Mouse (Mus musculus) midbrain, embryonic 12.5 days (tissue): ENCODE measurements around the gene Tia1. TPM values are rescaled to one million over a fixed set of nuclear protein-coding genes. Genes with fewer than 3 reads are reported as not detected.
A peak's percentile ranks its signal among the peaks of the same experiment; 100 is the strongest.

ENCODE experiments used
- ATAC-seq: fragments of 200-750 bp; cut with Nextera tagmentation; 2 replicates; pipeline ENCODE4 v1.8.0; 2017; ENCODE audit warnings: low read depth, moderate TSS enrichment, moderate library complexity; ENCODE audit not compliant: low FRiP score
- H3K27ac ChIP-seq: fragments of 300-500 bp; sonication (generic); replicated peaks from 2 replicates; pipeline ENCODE4 v1.5.1; 2016; ENCODE audit warnings: mild to moderate bottlenecking
- H3K27me3 ChIP-seq: fragments of 300-500 bp; sonication (generic); 2 replicates; pipeline ENCODE4 v1.6.1; 2016; ENCODE audit warnings: mild to moderate bottlenecking
- H3K36me3 ChIP-seq: fragments of 300-500 bp; sonication (generic); 2 replicates; pipeline ENCODE4 v1.6.1; 2016
- H3K4me1 ChIP-seq: fragments of 300-500 bp; sonication (generic); 2 replicates; pipeline ENCODE4 v1.6.1; 2016
- H3K4me2 ChIP-seq: fragments of 300-500 bp; sonication (generic); replicated peaks from 2 replicates; pipeline ENCODE4 v1.6.1; 2016; ENCODE audit warnings: mild to moderate bottlenecking, moderate library complexity
- H3K4me3 ChIP-seq: fragments of 300-500 bp; sonication (generic); 2 replicates; pipeline ENCODE4 v1.5.1; 2016; ENCODE audit warnings: mild to moderate bottlenecking
- H3K9ac ChIP-seq: fragments of 300-500 bp; sonication (generic); replicated peaks from 2 replicates; pipeline ENCODE4 v1.6.1; 2016; ENCODE audit warnings: mild to moderate bottlenecking, moderate library complexity
- H3K9me3 ChIP-seq: fragments of 300-500 bp; sonication (generic); 2 replicates; pipeline ENCODE4 v1.6.1; 2016; ENCODE audit warnings: mild to moderate bottlenecking
- WGBS: fragments of 180-500 bp; shearing (Covaris S2); methylation state at CpG from one replicate; pipeline ENCODE4 v1.1.7; 2016; 5-methylcytosine and 5-hydroxymethylcytosine counted together
- polyA plus RNA-seq: library from polyadenylated mRNA; unstranded; fragments of >200 nt; fragmentation: Nextera tagmentation; extraction: Ambion mirVana; gene quantifications from 2 replicates; pipeline ENCODE4 v1.2.1, GENCODE M21; 2016

Tia1 gene
- polyA plus RNA-seq, 1 experiment from 2014 or later = 356 TPM

DNA sequence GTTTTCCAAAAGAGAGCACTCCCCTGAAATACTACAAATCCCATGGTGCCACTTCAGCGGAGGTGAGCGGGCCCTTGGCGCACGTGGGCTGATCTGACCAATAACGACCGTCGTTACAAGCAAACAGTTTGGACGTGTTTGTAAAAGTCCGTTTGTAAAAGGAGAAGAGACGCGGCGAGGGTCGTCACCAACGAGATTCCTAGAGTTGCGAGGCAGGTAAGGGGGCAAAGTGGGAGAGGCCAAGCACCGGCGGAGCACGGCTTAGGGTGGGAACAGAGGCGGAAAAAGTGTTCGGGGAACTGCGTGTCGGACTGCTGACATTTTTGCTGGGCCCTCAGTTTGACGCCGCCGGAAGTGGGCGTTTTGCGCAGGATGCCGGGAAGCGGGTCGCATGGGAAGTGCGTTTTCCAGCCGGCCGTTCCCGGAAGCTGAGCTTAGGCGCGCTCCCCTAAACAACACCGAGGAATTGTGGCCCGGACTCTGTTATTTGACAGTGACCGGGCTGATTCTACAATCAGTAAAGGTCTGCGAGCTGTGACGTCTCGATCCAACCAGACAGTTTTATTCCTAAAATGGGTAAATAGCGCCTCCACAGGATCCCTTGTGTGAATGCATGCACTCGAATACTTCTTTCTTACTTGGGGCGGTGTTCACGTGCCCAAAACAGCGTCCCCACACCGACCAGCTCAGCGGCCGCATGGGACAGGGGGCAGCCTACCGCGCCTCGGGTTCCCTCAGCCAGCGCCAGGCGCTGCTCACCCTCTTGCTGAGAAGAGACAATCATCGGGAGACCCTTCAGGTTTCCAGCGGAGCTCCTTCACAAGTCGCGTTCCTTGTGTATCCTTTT lies 34.5 kb downstream of the Tia1 start, which contains the start of gene C87436:
Gene C87436, plus strand, starts transcription at position 103 of the 847 bp plus-strand sequence.
- Histone ChIP-seq H3K9me3 (no peaks in the 10 kb centered on the region), H3K4me1 (peaks cover 9% of the 10 kb centered on the region; the same call in 1 of the 2 replicates), H3K27me3 (no peaks in the 10 kb centered on the region), H3K27ac (peak within 1 kb of the TSS; percentile 88), H3K36me3 (peaks cover 40% of the 10 kb centered on the region), H3K9ac (peak within 1 kb of the TSS; percentile 76), H3K4me2 (peak within 1 kb of the TSS; percentile 81), H3K4me3 (peak within 1 kb of the TSS; percentile 85)
- ATAC-seq = peak; percentile 94
- WGBS = under 1% methylated on average over 59 of the region's 59 CpGs

DNA sequence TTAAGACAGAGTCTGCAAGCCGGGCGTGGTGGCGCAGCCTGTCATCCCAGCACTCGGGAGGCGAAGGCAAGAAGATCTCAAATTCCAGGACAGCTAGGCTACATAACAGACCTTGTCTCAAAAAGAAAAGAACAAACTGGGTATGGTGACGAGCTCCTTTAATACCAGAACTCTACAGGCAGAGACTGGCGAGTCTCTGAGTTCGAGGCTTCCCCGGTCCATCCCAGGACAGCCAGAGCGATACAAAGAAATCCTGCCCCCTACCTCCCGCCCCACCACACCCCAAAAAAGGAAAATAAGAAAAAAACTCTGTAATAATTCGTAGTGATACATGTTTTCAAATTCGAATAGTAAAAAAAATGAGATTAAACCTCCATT lies 35.1 kb downstream of the Tia1 start:
- H3K4me1 ChIP-seq = peaks cover 9% of the 10 kb centered on the region; the same call in 1 of the 2 replicates
- H3K9me3 ChIP-seq = no peaks in the 10 kb centered on the region
- H3K36me3 ChIP-seq = peaks cover 40% of the 10 kb centered on the region
- H3K27me3 ChIP-seq = no peaks in the 10 kb centered on the region
- no peak for ATAC-seq
- H3K4me2 ChIP-seq = peak overlapping the region; percentile 81
- H3K9ac ChIP-seq = peak overlapping the region; percentile 76
- H3K27ac ChIP-seq = peak overlapping the region; percentile 88
- peak overlapping the region; percentile 85 for H3K4me3 ChIP-seq
- WGBS = 5% methylated on average over 13 of the region's 13 CpGs

DNA sequence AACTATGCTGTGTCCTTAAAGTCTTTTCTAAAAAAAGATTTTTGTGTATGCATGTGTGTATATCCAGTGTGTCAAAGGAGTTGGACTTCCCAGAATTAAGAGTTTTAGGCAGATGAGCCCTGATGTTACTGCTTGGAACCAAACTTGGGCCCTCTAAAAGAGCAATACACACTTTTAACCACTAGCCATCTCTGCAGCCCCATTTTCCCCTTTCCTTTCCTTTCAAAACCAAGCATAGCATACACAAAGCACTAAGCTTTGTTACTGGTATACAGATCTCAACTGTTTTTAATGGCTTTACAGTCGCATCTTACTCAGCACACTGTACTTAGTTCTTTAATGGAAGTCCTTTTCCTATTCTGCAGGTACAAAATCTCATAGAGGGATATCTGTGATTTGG lies 35.5 kb downstream of the Tia1 start:
- peak overlapping the region; percentile 85 for H3K4me3 ChIP-seq
- peaks cover 40% of the 10 kb centered on the region for H3K36me3 ChIP-seq
- H3K27ac ChIP-seq = no peak overlapping the region
- H3K9me3 ChIP-seq = no peaks in the 10 kb centered on the region
- ATAC-seq = no peak
- WGBS = 93% methylated on average over 1 of the region's 1 CpGs
- peak overlapping the region; percentile 81 for H3K4me2 ChIP-seq
- no peaks in the 10 kb centered on the region for H3K27me3 ChIP-seq
- H3K9ac ChIP-seq = peak overlapping the region; percentile 76; the same call in 1 of the 2 replicates
- peaks cover 9% of the 10 kb centered on the region; the same call in 1 of the 2 replicates for H3K4me1 ChIP-seq

DNA sequence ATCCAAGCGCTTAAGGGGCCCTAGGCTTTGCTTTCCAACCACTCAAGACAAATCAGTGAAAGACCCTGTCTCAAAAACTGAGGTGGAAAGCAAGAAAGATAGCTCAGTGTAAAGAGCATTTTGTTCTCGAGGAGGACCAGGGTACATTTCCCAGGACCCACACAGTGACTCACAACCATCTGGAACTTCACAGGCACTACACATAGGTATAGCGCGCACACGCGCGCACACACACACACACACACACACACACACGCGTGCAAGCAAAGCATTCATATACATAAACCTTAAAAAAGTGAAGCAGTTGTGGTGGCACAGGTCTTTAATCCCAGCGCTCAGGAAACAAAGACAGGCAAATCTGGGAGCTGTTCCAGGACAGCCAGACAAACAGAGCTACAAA lies 37.6 kb downstream of the Tia1 start:
- Histone ChIP-seq H3K4me2 (no peak overlapping the region), H3K4me1 (peaks cover 9% of the 10 kb centered on the region; the same call in 1 of the 2 replicates), H3K4me3 (no peak overlapping the region), H3K27ac (no peak overlapping the region), H3K27me3 (no peaks in the 10 kb centered on the region), H3K9ac (no peak overlapping the region), H3K9me3 (no peaks in the 10 kb centered on the region), H3K36me3 (peaks cover 35% of the 10 kb centered on the region)
- WGBS = 94% methylated on average over 10 of the region's 10 CpGs
- ATAC-seq = no peak

DNA sequence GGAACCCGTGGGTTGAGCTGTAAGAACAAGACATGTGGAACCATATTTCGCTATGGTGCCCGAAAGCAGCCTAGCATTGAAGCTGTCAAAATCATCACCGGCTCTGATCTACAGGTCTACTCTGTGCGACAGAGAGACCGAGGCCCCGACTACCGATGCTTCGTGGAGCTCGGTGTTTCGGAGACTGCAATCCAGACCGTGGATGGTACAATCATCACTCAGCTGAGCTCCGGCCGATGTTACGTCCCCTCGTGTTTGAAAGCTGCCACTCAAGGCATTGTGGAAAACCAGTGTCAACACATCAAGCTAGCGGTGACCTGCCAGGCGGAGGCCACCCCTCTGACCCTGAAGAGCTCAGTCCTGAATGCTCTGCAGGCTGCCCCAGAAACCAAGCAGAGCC lies 41.5 kb downstream of the Tia1 start:
- Histone ChIP-seq H3K27me3 (no peaks in the 10 kb centered on the region), H3K4me1 (no peaks in the 10 kb centered on the region), H3K27ac (no peak overlapping the region), H3K9ac (no peak overlapping the region), H3K9me3 (no peaks in the 10 kb centered on the region), H3K36me3 (peaks cover 58% of the 10 kb centered on the region), H3K4me2 (no peak overlapping the region), H3K4me3 (no peak overlapping the region)
- no peak for ATAC-seq
- 96% methylated on average over 18 of the region's 18 CpGs for WGBS

DNA sequence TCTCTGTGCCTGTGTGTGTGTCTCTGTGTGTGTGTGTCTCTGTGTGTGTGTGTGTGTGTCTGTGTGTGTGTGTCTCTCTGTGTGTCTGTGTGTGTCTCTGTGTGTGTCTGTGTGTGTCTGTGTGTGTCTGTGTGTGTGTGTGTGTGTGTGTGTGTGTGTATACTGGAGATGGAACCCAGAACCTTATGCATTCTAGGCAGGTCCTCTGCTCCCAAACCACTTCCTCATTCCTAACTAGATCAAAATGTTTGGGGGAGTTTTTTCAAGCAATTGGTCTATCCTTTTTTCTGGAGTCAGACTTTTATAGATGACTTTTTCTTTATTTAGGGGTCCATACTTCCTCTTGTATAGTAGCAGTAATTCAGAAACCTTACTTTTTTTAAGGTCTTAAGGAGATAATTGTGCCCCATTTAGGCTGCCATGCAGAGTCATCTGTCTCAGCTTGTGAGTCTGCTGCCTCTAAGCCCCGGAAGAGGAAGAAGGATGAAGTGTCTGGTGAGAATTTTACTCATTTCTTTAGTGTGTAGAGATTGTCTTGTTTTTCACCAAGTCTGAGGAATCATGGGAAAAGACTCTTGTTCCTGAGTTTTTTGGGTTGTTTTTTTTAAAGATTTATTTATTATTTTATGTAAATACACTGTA lies 43.0 kb downstream of the Tia1 start:
- Histone ChIP-seq H3K9ac (no peak overlapping the region), H3K4me2 (no peak overlapping the region), H3K4me3 (no peak overlapping the region), H3K36me3 (peaks cover 66% of the 10 kb centered on the region), H3K27ac (no peak overlapping the region), H3K27me3 (no peaks in the 10 kb centered on the region), H3K9me3 (no peaks in the 10 kb centered on the region), H3K4me1 (no peaks in the 10 kb centered on the region)
- no peak for ATAC-seq
- 80% methylated on average over 1 of the region's 1 CpGs for whole genome bisulfite sequencing

DNA sequence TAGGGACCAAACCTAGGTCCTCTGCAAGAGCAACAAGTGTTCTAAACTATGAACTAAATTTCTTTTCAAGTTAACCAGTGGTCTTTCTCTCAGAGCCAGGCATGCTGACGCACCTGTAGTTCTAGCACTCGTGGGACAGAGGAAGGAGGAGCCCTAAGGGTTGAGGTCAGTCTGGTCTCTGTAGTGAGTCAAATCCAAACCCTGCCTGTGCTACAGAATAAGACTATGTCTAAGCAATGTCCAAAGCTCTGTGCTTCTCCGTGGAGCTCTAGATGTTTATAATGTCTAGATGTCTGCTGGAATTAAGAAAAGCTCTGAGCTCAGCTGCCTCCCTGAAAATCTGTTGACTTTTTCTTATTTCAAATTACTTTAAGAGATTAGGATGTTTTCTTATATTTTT lies 52.7 kb downstream of the Tia1 start:
- Histone ChIP-seq H3K9me3 (no peaks in the 10 kb centered on the region), H3K4me2 (no peak overlapping the region), H3K36me3 (peaks cover 64% of the 10 kb centered on the region), H3K9ac (no peak overlapping the region), H3K27me3 (no peaks in the 10 kb centered on the region), H3K4me1 (no peaks in the 10 kb centered on the region), H3K27ac (no peak overlapping the region), H3K4me3 (no peak overlapping the region)
- no peak for ATAC-seq
- 92% methylated on average over 3 of the region's 3 CpGs for WGBS

DNA sequence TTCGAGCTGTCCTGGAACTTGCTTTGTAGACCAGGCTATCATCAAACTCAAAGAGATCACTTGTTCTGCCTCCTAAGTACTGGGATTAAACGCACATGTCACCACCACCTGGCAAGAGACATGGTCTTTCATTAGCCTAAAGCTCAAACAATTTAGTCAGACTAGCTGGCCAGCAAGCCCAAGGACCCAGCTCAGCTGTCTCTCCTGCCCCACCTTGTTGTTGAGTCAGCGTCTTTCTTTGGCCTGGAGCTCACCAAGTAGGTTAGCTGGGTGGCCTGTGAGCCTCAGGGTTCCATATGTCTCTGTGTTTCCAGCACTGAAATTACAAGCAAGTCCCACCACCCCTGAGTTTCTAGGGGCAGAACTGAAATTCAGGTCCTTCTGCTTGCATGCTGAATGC lies 59.1 kb downstream of the Tia1 start:
- no peaks in the 10 kb centered on the region for H3K9me3 ChIP-seq
- no peaks in the 10 kb centered on the region for H3K27me3 ChIP-seq
- H3K4me1 ChIP-seq = no peaks in the 10 kb centered on the region
- H3K4me2 ChIP-seq = no peak overlapping the region
- H3K9ac ChIP-seq = no peak overlapping the region
- no peak overlapping the region for H3K4me3 ChIP-seq
- no peak overlapping the region for H3K27ac ChIP-seq
- H3K36me3 ChIP-seq = peaks cover 54% of the 10 kb centered on the region
- 90% methylated on average over 3 of the region's 3 CpGs for WGBS
- ATAC-seq = no peak

DNA sequence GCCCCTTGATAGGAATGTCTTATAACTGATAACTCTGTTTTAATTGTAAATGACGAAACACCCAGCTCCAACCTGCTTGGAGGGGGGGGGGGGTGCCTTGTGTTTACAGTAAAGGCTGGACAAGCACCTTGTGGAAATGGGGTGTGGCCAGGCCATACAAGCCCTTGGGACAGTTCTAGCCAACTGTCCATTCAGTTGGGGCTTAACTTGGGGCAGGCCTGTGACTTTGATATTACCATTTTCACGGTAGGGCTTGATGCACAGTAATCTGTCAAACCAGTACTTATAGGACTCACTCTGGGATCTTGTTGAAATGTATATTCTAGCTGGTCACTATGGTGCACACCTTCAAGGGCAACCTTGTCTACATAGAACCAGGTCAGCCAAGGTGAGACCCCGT lies 67.3 kb downstream of the Tia1 start:
- WGBS = 89% methylated on average over 3 of the region's 3 CpGs
- no peak for ATAC-seq
- peak overlapping the region; percentile 87 for H3K27ac ChIP-seq

DNA sequence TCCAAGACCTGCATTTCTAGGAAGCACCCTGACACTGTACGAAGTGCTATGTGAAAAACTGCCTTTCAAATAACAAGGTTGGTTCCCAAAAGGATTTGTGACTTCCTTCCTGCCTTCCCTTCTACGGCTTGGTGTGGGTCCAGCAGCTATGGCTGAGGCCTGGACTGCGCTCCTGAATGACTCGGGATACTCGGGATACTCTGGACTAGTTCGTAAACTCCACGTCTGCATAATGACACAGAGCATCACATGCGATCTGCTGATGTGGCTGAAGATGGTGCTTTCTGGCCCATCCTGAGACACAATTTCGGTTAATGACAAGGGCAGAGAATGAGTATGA lies 67.7 kb downstream of the Tia1 start:
- peaks cover 25% of the 10 kb centered on the region for H3K36me3 ChIP-seq
- peak overlapping the region; percentile 53 for H3K9ac ChIP-seq
- H3K9me3 ChIP-seq = no peaks in the 10 kb centered on the region
- peaks cover 17% of the 10 kb centered on the region for H3K4me1 ChIP-seq
- H3K27ac ChIP-seq = peak overlapping the region; percentile 87
- H3K4me3 ChIP-seq = peak overlapping the region; percentile 38
- peak overlapping the region; percentile 62 for H3K4me2 ChIP-seq
- peak; percentile 41 for ATAC-seq
- no peaks in the 10 kb centered on the region for H3K27me3 ChIP-seq
- WGBS = 27% methylated on average over 9 of the region's 9 CpGs

More for the DNA sequence above, 67.3 kb downstream of the Tia1 start:
- Histone ChIP-seq H3K9ac (no peak overlapping the region), H3K9me3 (no peaks in the 10 kb centered on the region), H3K4me1 (peaks cover 17% of the 10 kb centered on the region), H3K36me3 (peaks cover 27% of the 10 kb centered on the region), H3K4me2 (peak overlapping the region; percentile 62), H3K4me3 (peak overlapping the region; percentile 38), H3K27me3 (no peaks in the 10 kb centered on the region)

DNA sequence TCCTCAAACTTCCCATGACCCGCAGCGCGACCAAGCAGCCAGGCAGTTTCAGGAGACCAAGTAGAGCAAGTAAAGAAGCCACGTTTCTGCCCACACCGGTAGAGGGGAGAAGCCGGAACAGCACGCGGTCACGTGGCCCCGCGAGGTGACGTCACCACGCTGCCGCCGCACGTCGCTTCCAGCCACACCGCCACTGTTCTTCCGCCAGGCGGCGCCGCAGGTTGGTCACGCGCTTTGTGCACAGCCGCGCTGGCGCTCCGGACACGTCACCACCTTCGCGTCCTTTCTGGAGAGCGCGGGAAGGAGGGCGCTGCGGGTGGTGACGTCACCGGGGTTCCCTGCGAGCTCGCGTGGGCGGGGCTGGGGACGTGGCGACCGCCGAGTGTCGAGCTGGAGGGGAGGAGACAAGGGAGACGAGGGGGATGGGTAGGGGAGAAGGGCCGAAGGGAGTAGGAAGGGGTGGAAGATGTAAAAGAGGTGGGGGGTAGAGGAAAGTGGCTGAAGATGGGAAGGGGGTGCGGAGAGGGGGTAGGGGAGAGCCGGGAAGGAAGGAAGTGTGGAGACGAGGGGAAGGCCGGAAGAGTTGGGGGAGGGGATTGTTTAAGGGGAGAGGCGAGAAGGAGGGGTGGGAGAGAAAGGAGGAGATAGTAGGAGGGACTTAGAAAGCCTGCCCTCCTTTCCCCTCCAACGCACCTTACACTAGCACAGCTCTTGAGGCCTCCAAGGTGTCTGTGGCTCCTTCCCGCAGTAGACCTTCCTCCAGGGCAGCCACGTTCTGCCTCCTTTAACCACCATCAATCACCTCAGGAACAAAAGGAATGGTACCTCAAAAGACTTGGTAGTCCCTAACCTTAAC lies 68.3 kb downstream of the Tia1 start:
- H3K4me1 ChIP-seq = peaks cover 17% of the 10 kb centered on the region
- peak overlapping the region; percentile 53 for H3K9ac ChIP-seq
- peak; percentile 94 for ATAC-seq
- peak overlapping the region; percentile 62 for H3K4me2 ChIP-seq
- under 1% methylated on average over 51 of the region's 56 CpGs for WGBS
- H3K27ac ChIP-seq = peak overlapping the region; percentile 87
- H3K9me3 ChIP-seq = no peaks in the 10 kb centered on the region
- no peaks in the 10 kb centered on the region for H3K27me3 ChIP-seq
- H3K4me3 ChIP-seq = peak overlapping the region; percentile 38
- peaks cover 19% of the 10 kb centered on the region for H3K36me3 ChIP-seq
